Mouse (Mus musculus) cerebellum, postnatal 4 days (tissue): ENCODE results near the gene Mapk1ip1.

Experiments used
- DNase-seq, 2 experiments: peaks; one replicate each; pipeline ENCODE4 v3.0.0; 2022; ENCODE audit warnings: low spot score in 2 of 2, mixed read lengths in 1 of 2

The Mapk1ip1 gene

DNA sequence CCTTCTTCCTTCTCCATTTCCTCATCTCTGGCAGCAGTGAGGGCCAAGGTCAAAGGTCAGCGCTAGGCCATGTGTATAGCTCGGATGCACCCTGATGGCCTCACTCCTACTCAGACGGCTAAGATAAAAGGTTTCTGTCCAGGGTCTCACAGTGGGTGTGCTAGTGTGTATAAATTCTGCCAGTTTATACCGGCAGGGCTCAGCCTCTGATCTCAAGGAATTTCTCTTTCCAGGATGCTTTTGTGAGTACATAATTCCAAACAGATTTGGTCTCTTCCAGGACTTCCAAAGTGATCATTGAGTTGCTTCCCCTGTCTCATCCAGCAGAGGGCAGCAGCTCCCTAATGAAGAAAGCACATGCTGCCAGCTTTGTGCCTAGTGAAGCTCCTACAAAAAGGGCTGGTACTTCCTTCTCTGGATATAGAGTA lies 5.5 kb downstream of the Mapk1ip1 start:
- DNase-seq = peak; percentile 56 to 82

DNA sequence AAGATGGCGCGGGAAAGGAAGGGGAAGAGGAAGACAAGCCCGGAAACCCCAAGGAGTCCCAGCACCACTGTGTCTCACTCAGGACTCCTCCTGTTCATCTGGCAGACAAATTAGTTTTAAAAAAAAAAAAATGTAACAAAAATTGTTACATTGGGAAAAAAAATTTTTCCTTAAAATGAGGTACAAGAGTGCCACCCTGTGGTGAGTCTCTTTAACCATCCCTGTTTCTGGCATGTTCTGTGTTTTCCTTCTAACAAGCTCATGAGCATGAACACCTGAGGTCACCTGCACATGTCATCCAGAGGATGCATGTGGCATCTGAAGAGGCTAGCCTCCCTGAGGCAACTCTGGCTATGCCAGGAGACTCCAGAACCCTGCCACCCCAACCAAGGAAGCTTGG lies 11.0 kb downstream of the Mapk1ip1 start:
- DNase-seq = no peak

DNA sequence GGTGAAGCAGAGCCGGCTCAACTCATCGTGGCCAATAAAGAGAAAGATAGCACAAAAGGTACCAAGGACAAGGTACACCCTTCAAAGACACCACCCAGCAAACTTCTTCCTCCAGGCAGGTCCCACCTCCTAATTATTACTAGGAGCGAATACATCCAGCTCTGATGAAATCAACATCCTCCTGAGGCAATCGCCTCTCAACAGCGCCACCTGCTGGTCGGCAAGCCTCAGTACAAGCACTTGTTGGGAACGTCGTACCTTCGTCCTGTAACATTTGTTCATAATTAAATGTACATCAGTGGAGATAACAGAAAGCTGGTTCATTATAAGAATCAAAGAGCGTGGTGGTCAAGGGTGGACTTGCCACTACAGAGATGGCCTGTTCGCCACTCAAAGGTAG lies 18.3 kb downstream of the Mapk1ip1 start:
- peak; percentile 57 to 79 for DNase-seq

DNA sequence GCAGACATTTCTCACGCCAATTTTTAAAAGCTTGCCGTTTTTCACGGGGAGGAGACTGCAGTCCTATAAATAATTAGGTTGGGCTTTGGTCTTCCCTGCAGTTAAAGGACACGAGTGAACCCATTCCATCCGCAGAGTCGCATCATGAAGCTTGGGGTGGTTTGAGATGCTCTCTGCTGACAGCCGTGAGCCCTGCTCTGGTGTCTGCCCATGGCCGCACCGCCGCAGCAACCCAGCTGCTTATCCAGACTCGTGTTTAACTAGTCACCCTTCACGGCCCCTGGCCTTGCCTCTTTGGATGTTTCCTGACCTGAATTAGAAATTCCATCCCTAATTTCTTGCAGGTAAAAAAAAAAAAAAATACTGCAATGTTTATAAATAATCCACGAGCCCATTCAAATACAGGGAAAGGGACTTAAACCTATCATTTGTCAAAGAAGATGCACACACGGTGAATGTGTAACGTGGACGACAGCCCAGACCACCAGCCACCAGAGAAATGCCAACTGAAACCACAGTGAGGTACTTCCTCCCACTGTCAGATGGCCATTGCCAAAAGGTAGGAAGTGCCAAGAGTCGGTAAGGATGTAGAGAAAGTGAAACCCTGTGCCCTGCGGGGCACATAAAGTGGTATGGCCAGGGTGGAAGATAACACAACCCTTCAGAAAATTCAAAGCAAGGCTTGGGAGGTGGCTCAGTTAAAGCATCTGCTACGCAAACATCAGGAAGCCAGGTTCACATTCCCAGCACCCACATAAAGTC lies 20.9 kb downstream of the Mapk1ip1 start:
- no peak for DNase-seq

DNA sequence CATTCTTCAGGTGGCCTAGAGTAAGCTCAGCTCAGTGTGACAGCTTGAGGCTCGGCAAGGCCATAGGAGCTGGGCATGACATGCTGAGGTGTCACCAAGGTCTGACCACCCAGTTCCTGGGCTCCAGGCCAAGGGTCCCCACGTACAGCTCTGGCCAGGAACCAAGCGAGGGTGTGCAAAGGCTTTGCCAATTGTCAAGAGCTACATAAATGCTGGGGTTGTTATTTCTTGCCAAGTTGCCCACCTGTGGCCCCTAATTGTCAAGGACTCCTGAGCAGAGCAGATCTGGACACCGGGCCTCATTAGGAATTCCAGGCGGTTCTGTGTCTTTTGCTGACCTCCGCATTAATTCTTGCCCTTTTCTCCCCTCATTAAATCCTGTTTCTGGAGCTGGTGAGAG lies 21.6 kb downstream of the Mapk1ip1 start:
- no peak for DNase-seq

DNA sequence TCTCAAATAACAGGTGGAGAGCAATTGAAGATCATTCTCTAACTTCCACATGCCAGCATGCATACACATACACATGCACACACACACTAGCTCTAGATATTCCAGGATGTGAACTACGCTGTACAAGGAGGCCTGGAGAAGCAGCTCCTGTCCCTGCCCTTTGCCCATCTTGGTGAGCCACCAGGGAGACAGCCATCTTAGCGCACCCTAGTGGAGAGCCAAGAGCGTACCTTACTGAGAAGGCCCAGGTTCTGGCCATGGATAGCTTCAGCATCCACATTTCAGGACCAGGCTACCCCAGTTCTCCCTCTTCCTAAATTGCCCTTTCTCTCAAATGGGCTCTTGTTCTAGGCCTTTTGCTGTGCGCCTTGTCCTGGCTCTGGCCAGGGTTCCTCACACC lies 27.8 kb downstream of the Mapk1ip1 start:
- DNase-seq = no peak

DNA sequence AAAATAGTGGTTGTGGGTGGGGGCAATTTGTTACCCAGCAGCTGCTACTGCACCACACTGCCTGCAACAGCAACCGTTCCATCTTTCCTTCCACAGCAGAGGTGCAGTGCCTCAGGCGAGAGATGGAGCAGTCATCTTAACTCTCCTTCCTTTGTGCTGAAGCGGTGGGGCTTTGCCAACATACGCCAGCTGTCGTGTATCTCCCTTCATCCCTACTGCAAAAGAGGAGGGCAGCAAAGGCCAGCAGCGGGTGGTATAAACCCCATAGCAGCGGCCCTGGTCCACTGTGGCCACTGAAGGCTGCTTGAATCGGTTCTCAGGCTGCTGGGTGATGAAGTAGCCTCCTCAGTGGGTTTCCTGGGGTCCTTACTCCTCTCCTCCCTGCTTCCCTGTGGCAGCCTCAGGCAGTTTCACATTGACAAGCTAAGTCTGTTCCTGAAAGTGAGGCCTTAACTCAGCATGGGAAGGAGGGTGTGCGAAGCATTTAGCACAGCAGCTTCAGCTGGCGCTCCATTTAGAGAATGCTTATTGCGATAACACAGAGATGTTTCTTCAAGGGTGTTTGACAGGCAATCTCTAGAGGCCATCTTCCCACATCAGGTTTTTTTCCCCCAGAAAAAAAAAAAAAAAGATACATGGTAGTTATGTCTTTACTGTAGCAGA lies 32.7 kb downstream of the Mapk1ip1 start:
- no peak for DNase-seq

DNA sequence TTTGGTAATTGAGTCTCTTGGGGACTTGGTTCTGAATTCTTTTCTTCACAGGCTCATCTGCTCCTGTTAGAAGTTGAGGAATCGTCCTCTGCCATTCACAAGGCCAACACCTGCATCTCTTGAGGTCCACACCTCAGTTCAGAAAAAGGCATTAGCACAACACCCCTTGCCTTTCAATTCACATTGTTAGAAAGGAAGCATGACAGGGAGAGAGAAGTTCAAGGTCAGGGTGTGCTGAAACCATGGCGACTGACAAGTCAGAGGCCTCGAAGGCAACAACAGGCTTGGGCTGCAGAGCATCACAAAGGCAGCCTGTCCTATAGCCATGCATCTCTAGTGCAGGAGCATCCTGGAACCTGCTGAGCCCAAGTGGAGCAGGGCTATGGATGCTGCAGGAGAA lies 38.9 kb downstream of the Mapk1ip1 start:
- no peak for DNase-seq

DNA sequence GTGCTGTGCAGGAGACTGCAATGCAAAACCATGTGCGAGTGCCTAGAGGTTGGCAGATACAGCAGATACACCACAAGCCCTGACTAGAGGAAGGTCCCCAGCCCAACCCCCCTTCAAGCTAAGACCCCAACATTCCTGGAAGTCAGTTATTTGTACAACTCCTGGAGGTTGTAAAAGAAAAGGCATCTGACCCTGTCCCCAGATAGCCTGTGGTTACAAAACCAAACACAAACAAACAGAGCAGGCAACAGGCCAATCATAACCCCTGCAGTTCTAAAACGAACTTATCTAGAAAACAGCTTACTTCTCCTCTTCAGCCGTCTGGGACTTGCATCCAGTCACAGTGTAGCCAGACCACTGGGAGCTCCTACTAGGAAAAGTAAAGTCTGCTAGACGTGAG lies 42.7 kb downstream of the Mapk1ip1 start:
- DNase-seq = no peak

DNA sequence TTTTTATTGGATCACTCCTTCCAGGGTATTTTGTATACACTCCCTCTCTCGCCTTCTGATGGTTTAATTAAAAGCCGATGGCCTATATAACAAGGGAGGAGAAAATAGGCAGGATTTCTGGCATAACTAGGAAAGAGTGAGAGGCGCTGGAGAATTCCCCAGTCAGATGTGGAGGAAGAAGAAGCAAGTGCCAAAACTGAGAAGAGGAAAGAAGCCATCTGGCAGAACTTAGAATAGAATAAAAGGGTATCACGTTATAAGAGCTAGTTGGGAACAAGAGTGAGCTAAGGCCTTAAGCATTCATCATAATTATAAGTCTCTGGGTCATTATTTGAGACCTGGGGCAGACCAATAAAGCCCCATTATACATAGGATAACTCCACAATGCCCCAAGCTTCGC lies 58.0 kb downstream of the Mapk1ip1 start:
- DNase-seq = no peak
